Mouse (Mus musculus) c-Kit-positive CD71-positive TER-119-positive erythroid progenitor cells, embryonic 14.5 days (primary cell): ENCODE measurements around the gene Cpsf4l.

Experiments
- DNase-seq: peaks from one replicate; pipeline ENCODE4 v3.0.0-alpha.2; 2013; ENCODE audit warnings: low spot score

The Cpsf4l gene

DNA sequence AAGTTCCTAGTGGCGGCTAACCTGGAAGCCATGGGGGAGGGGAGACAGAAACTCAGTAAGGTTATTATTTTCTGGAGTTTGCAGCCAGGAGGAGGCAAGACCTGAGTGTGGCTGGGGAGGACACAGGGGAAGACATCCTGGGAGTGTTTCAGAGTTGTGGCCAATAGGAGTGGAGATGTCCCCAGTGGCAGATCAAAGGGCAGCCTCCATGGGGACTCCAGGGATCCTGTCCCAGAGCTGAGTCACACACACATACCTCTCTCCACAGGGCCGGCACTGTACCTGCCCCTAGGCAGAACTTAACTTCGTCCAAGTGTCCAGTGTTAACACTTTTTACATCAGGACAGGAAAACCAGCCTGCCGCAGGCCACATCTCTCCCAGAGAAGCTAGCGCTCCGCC lies 25.3 kb upstream of the Cpsf4l start:
- DNase-seq, result no peak

- DNase-seq, result no peak
Observed at GRCm38 (mm10) chr11:113733631-113734364, 24.0 kb upstream of the Cpsf4l start.

GRCm38 (mm10) chr11:113731945-113732612 lies 22.3 kb upstream of the Cpsf4l start:
- no peak for DNase-seq

DNA sequence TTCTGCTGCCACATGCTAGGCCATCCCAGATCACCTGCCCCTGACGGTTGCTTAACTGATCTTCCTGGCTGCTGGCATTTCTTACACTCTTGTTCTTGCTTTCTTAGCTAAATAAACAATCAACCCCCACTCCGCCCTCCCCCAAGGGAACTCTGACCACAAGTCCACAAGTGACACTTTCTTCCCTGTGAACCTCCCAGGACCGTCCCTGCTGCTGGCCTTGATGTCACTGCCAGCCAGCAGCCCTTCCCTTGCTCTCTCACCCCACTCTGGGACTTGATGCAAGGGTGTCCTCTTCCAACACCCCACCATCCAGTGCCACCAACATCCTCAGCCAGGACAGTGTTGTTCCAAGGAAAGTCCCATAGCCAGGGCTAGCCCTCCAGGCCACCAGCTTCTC lies 21.1 kb upstream of the Cpsf4l start:
- DNase-seq, result no peak

- no peak for DNase-seq
Observed at GRCm38 (mm10) chr11:113729917-113730316, 20.1 kb upstream of the Cpsf4l start.

GRCm38 (mm10) chr11:113729239-113729638 lies 19.4 kb upstream of the Cpsf4l start:
- DNase-seq, result no peak

DNA sequence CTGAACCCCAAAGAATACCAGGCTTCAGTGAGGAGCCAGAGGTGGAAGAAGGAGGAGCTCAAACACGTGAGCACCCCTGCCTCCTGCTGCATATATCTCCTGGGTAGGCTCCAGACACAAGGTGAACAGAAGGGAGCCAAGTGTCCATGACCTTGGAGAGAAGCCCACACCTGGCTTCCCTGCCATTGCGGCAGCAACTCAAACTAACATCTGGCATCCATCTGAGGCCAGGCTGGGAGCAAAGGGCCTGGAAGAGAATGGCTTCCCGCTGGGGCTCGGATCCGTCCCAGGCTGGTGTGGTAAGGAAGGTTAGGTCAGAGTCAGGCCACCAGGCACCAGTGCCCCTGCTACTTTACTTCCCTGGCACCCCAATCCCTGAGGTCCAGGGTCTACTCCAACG lies 18.2 kb upstream of the Cpsf4l start:
- no peak for DNase-seq

GRCm38 (mm10) chr11:113726994-113727888 lies 17.4 kb upstream of the Cpsf4l start:
- DNase-seq, result no peak

- no peak for DNase-seq
Observed at GRCm38 (mm10) chr11:113725235-113726048, 15.6 kb upstream of the Cpsf4l start.

DNA sequence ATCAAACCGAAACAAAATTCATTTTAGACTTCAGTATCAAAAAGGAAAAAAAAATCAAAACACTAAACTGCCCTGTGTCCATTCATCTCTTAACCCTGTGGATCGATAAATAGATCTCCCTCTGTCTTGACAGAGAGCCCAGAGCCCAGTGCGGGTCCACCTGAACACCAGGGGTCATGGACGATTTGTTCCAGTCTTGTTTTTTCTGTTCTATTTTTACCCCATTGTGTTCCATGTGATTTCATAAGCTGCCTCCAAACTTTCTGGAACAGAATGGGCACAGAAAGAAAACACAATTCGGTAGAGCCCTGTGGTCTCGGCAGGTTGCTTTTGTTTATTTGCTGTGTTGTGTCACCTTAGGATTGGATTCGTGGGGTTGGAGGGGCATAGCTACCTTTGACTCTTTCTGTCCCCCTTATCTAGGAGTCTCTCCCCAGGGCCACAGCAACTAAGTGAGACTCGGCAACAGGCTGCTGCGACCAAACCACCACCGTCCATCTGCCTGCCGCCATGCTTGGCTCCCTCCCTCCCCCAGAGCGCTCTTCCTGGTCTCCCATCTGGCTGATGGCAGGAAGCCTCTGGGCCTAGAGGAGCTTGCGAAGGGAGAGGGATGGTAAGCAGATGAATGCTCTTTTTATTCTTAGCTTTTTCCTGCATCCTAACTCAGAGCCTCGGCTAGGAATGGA lies 12.7 kb upstream of the Cpsf4l start:
- no peak for DNase-seq

GRCm38 (mm10) chr11:113717767-113718424 lies 8.1 kb upstream of the Cpsf4l start:
- DNase-seq, result no peak

- DNase-seq, result no peak
Observed at GRCm38 (mm10) chr11:113716132-113716531, 6.3 kb upstream of the Cpsf4l start.

DNA sequence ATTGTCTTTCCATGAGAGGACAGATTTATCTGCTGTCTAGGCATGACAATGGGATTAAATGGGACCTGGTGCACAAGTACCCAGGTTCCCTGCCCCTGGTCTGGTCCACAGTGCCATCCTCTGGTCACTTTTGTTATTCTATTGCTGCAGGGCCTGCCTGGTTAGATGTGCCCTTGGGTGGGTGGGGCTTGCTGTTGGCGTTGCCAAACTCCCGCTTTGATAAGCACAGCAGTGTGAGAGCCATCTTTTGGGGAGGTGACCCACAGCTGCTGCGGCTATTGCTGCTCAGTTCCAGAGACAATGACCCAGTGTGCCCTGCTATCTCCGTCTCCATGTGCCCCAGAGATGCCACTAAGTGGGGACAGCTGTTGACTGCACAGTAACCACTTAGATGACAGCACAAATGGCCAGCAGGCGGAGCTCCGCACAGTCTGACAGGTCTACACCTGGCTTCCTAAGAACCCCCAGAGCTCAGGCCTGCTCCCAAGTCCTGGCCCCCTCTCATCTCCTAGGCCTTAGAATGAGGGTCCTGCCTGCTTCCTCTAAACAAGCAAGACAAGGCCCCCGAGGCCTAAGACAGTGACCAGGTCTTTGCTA lies 5.4 kb upstream of the Cpsf4l start:
- DNase-seq, result no peak

- DNase-seq, result no peak
Observed at GRCm38 (mm10) chr11:113711061-113711460, 1.2 kb upstream of the Cpsf4l start.

DNA sequence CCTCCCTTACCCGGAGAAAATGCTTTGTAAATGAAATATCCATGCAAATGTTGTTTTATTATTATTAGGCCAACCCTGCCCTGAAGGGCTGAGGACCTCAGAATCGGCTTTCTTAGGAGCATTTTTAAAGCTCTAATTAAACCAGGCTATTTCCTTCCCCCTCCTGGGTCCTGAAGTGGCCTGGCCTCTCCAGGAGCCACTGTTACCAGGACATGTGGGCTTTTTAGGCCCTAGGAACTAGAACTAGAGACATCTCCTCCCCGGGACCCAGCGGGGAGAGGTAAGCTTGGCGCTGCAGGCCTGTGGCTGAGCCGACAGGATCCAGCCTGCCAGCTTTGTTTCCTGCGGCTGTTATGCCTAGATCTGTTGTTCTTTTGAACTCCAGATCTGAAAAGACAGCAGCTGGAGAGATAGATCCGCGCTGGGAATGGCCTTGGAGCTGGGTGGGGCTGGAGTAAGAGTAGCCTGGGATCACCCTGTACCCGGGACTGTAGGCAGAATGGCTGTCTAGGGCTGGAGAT lies 500 bp upstream of the Cpsf4l start:
- no peak for DNase-seq

DNA sequence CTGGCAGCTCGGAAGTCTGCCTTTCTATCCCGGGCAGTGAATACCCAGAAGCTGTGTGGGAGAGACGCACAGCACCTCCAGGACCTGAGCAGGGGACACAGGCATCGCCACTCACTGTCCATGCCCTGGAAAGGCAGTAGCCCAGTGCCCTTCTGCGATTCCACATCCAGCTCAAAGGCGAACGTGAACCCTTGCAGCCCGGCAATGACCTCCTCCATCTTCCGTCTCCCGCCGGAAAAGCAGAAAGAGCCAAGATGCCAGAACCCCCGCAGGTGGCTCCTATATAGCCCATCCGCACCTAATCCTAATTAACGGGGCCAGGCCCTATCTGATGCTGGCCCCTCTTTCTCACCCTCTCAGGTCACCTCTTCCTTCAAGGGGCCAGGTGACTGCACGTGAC lies 545 bp downstream of the Cpsf4l start:
- no peak for DNase-seq

GRCm38 (mm10) chr11:113708629-113709213 lies 1.1 kb downstream of the Cpsf4l start:
- DNase-seq, result no peak

GRCm38 (mm10) chr11:113705966-113706652 lies 3.7 kb downstream of the Cpsf4l start:
- DNase-seq, result no peak

DNA sequence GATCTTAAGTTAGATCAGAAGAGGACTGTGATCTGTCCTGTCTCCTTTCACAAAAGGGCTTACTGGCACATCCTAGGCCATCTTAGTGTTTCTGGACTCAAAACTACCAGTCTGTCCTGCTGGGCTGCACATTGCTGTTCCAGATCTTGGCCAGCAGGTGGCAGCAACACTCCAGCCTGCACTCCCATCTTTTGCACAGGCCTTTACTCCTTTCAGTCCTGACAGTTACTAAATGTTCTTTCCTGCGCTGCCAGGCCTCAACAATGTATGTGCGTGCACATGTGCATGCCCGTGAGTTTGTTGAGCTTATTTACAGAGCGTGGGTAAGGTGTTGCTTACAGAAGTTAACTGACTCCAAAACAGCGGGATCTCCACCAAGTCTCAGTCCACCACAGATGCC lies 6.1 kb downstream of the Cpsf4l start:
- DNase-seq, result peak; percentile 62
